Mouse (Mus musculus) intestine, postnatal 0 days (tissue): ENCODE results near the gene Ppp4r2. TPM values are rescaled to one million over a fixed set of nuclear protein-coding genes. Genes with fewer than 3 reads are reported as not detected.

Experiments
- ATAC-seq: fragments of 200-750 bp; cut with Nextera tagmentation; 2 replicates; pipeline ENCODE4 v1.8.0; 2017; ENCODE audit warnings: mild to moderate bottlenecking, moderate TSS enrichment, moderate library complexity
- H3K27ac ChIP-seq: fragments of 300-500 bp; sonication (generic); 2 replicates; pipeline ENCODE4 v1.5.1; 2014; ENCODE audit warnings: mild to moderate bottlenecking, low read depth, low read length, moderate library complexity
- H3K27me3 ChIP-seq: fragments of 300-500 bp; sonication (generic); replicated peaks from 2 replicates; pipeline ENCODE4 v1.6.1; 2014; ENCODE audit warnings: low read length, mixed read lengths; ENCODE audit not compliant: control insufficient read depth, insufficient read depth
- H3K36me3 ChIP-seq: fragments of 300-500 bp; sonication (generic); 2 replicates; pipeline ENCODE4 v1.6.1; 2014; ENCODE audit warnings: mild to moderate bottlenecking, moderate library complexity; ENCODE audit not compliant: control insufficient read depth, insufficient read depth
- H3K4me1 ChIP-seq: fragments of 300-500 bp; sonication (generic); replicated peaks from 2 replicates; pipeline ENCODE4 v1.6.1; 2014; ENCODE audit warnings: antibody characterized with exemption, low read length, mixed read lengths; ENCODE audit not compliant: control insufficient read depth, insufficient read depth
- H3K4me2 ChIP-seq: fragments of 300-500 bp; sonication (generic); replicated peaks from 2 replicates; pipeline ENCODE4 v1.6.1; 2014; ENCODE audit warnings: low read depth, mild to moderate bottlenecking, moderate library complexity
- H3K4me3 ChIP-seq: fragments of 300-500 bp; sonication (generic); 2 replicates; pipeline ENCODE4 v1.5.1; 2014; ENCODE audit warnings: low read depth, low read length
- H3K9ac ChIP-seq: fragments of 300-500 bp; sonication (generic); 2 replicates; pipeline ENCODE4 v1.6.1; 2014; ENCODE audit warnings: mild to moderate bottlenecking, low read depth, low read length
- H3K9me3 ChIP-seq: fragments of 300-500 bp; sonication (generic); 2 replicates; pipeline ENCODE4 v1.6.1; 2016; ENCODE audit warnings: mixed run types; ENCODE audit not compliant: control insufficient read depth
- CTCF ChIP-seq: sonication (generic); IDR thresholded peaks from 2 replicates; pipeline ENCODE4 v1.5.1; 2016; ENCODE audit warnings: low read depth, mild to moderate bottlenecking, control low read depth, antibody characterized with exemption, moderate library complexity
- WGBS: fragments of 180-500 bp; shearing (Covaris S2); extraction: QIAGEN DNeasy Blood & Tissue Kit; methylation state at CpG from one replicate; pipeline ENCODE4 v1.1.7; 2014; 5-methylcytosine and 5-hydroxymethylcytosine counted together
- polyA plus RNA-seq: library from polyadenylated mRNA; unstranded; fragments of >200 nt; fragmentation: Nextera tagmentation; extraction: Ambion mirVana; gene quantifications from 2 replicates; pipeline ENCODE4 v1.2.1, GENCODE M21; 2015

The Ppp4r2 gene
- polyA plus RNA-seq, 1 experiment from 2014 or later: 8.6 TPM

- H3K9ac ChIP-seq: peak overlapping the region; percentile 80
- peaks cover 27% of the 10 kb centered on the region for H3K36me3 ChIP-seq
- WGBS: 25% methylated on average over 9 of the region's 9 CpGs
- H3K9me3 ChIP-seq: no peaks in the 10 kb centered on the region
- TF ChIP-seq CTCF: no peak
- no peaks in the 10 kb centered on the region for H3K27me3 ChIP-seq
- no peak overlapping the region for H3K27ac ChIP-seq
- H3K4me2 ChIP-seq: peak overlapping the region; percentile 71
- peak overlapping the region; percentile 79 for H3K4me3 ChIP-seq
- H3K4me1 ChIP-seq: no peaks in the 10 kb centered on the region; the same call in 1 of the 2 replicates
- ATAC-seq: no peak
These were observed 1.2 kb downstream of the Ppp4r2 start for GRCm38 (mm10) chr6:100834489-100835160.

- Histone ChIP-seq H3K4me1 (no peaks in the 10 kb centered on the region), H3K27me3 (no peaks in the 10 kb centered on the region), H3K4me3 (no peak overlapping the region), H3K36me3 (peaks cover 21% of the 10 kb centered on the region; the same call in 1 of the 2 replicates), H3K27ac (no peak overlapping the region), H3K9me3 (no peaks in the 10 kb centered on the region), H3K4me2 (no peak overlapping the region), H3K9ac (no peak overlapping the region)
- no peak for TF ChIP-seq CTCF
- ATAC-seq: no peak
- 85% methylated on average over 4 of the region's 4 CpGs for WGBS
These were observed 11.6 kb downstream of the Ppp4r2 start for GRCm38 (mm10) chr6:100845058-100845457.

GRCm38 (mm10) chr6:100847264-100847663 lies 13.8 kb downstream of the Ppp4r2 start:
- 79% methylated on average over 5 of the region's 5 CpGs for WGBS
- H3K4me3 ChIP-seq: no peak overlapping the region
- H3K36me3 ChIP-seq: 0 out of 2 replicates have a peak, but pooled peaks cover 11% of the 10 kb centered on the region
- no peak for TF ChIP-seq CTCF
- H3K4me1 ChIP-seq: peaks cover 4% of the 10 kb centered on the region; the same call in 1 of the 2 replicates
- no peak overlapping the region for H3K9ac ChIP-seq
- no peak for ATAC-seq
- no peaks in the 10 kb centered on the region for H3K27me3 ChIP-seq
- no peaks in the 10 kb centered on the region for H3K9me3 ChIP-seq
- no peak overlapping the region for H3K4me2 ChIP-seq
- H3K27ac ChIP-seq: no peak overlapping the region

GRCm38 (mm10) chr6:100848682-100849375 lies 15.4 kb downstream of the Ppp4r2 start:
- Histone ChIP-seq H3K9ac (no peak overlapping the region), H3K4me1 (peaks cover 4% of the 10 kb centered on the region; the same call in 1 of the 2 replicates), H3K36me3 (0 out of 2 replicates have a peak, but pooled peaks cover 5% of the 10 kb centered on the region), H3K4me2 (no peak overlapping the region), H3K4me3 (no peak overlapping the region), H3K27me3 (no peaks in the 10 kb centered on the region), H3K9me3 (no peaks in the 10 kb centered on the region), H3K27ac (no peak overlapping the region)
- ATAC-seq: peak; percentile 15; the same call in 1 of the 2 replicates
- no peak for TF ChIP-seq CTCF
- 59% methylated on average over 9 of the region's 9 CpGs for WGBS

- Histone ChIP-seq H3K9me3 (no peaks in the 10 kb centered on the region), H3K27ac (no peak overlapping the region), H3K4me3 (no peak overlapping the region), H3K4me2 (no peak overlapping the region), H3K27me3 (no peaks in the 10 kb centered on the region), H3K9ac (no peak overlapping the region), H3K4me1 (peaks cover 4% of the 10 kb centered on the region; the same call in 1 of the 2 replicates), H3K36me3 (peaks cover 13% of the 10 kb centered on the region; the same call in 1 of the 2 replicates)
- no peak for TF ChIP-seq CTCF
- peak; percentile 92 for ATAC-seq
- 54% methylated on average over 9 of the region's 9 CpGs for WGBS
These were observed 17.3 kb downstream of the Ppp4r2 start for GRCm38 (mm10) chr6:100850671-100851081.

DNA sequence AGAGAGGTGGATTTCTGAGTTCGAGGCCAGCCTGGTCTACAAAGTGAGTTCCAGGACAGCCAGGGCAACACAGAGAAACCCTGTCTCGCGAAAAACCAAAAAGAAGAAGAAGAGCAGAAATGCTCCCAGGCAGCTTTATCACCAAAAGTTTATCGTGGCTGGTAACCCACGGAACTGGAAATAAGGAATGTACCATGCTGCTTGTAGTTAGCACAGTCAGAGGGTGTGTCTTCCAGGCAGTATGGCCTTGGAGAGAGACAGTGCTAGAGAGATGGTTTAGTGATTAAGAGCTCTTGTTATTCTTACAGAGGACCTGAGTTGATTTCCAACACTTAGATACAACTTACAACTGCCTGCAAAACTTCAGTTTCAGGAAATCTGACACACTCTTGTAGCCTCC lies 17.7 kb downstream of the Ppp4r2 start:
- H3K9ac ChIP-seq: no peak overlapping the region
- no peaks in the 10 kb centered on the region for H3K9me3 ChIP-seq
- peak; percentile 44; the same call in 1 of the 2 replicates for ATAC-seq
- no peaks in the 10 kb centered on the region for H3K27me3 ChIP-seq
- H3K36me3 ChIP-seq: peaks cover 13% of the 10 kb centered on the region; the same call in 1 of the 2 replicates
- no peak overlapping the region for H3K4me3 ChIP-seq
- peaks cover 4% of the 10 kb centered on the region; the same call in 1 of the 2 replicates for H3K4me1 ChIP-seq
- no peak for TF ChIP-seq CTCF
- H3K27ac ChIP-seq: no peak overlapping the region
- no peak overlapping the region for H3K4me2 ChIP-seq
- 59% methylated on average over 5 of the region's 5 CpGs for WGBS
